Mouse (Mus musculus) intestine, postnatal 0 days (tissue): ENCODE measurements around the gene Pot1b. TPM values are rescaled to one million over a fixed set of nuclear protein-coding genes. Genes with fewer than 3 reads are reported as not detected.
A peak's percentile ranks its signal among the peaks of the same experiment; 100 is the strongest.

Source experiments
- ATAC-seq: fragments of 200-750 bp; cut with Nextera tagmentation; 2 replicates; pipeline ENCODE4 v1.8.0; 2017; ENCODE audit warnings: mild to moderate bottlenecking, moderate TSS enrichment, moderate library complexity
- H3K27ac ChIP-seq: fragments of 300-500 bp; sonication (generic); 2 replicates; pipeline ENCODE4 v1.5.1; 2014; ENCODE audit warnings: mild to moderate bottlenecking, low read depth, low read length, moderate library complexity
- H3K27me3 ChIP-seq: fragments of 300-500 bp; sonication (generic); replicated peaks from 2 replicates; pipeline ENCODE4 v1.6.1; 2014; ENCODE audit warnings: low read length, mixed read lengths; ENCODE audit not compliant: control insufficient read depth, insufficient read depth
- H3K36me3 ChIP-seq: fragments of 300-500 bp; sonication (generic); 2 replicates; pipeline ENCODE4 v1.6.1; 2014; ENCODE audit warnings: mild to moderate bottlenecking, moderate library complexity; ENCODE audit not compliant: control insufficient read depth, insufficient read depth
- H3K4me1 ChIP-seq: fragments of 300-500 bp; sonication (generic); replicated peaks from 2 replicates; pipeline ENCODE4 v1.6.1; 2014; ENCODE audit warnings: antibody characterized with exemption, low read length, mixed read lengths; ENCODE audit not compliant: control insufficient read depth, insufficient read depth
- H3K4me2 ChIP-seq: fragments of 300-500 bp; sonication (generic); replicated peaks from 2 replicates; pipeline ENCODE4 v1.6.1; 2014; ENCODE audit warnings: low read depth, mild to moderate bottlenecking, moderate library complexity
- H3K4me3 ChIP-seq: fragments of 300-500 bp; sonication (generic); 2 replicates; pipeline ENCODE4 v1.5.1; 2014; ENCODE audit warnings: low read depth, low read length
- H3K9ac ChIP-seq: fragments of 300-500 bp; sonication (generic); 2 replicates; pipeline ENCODE4 v1.6.1; 2014; ENCODE audit warnings: mild to moderate bottlenecking, low read depth, low read length
- H3K9me3 ChIP-seq: fragments of 300-500 bp; sonication (generic); 2 replicates; pipeline ENCODE4 v1.6.1; 2016; ENCODE audit warnings: mixed run types; ENCODE audit not compliant: control insufficient read depth
- CTCF ChIP-seq: sonication (generic); IDR thresholded peaks from 2 replicates; pipeline ENCODE4 v1.5.1; 2016; ENCODE audit warnings: low read depth, mild to moderate bottlenecking, control low read depth, antibody characterized with exemption, moderate library complexity
- WGBS: fragments of 180-500 bp; shearing (Covaris S2); extraction: QIAGEN DNeasy Blood & Tissue Kit; methylation state at CpG from one replicate; pipeline ENCODE4 v1.1.7; 2014; 5-methylcytosine and 5-hydroxymethylcytosine counted together
- polyA plus RNA-seq: library from polyadenylated mRNA; unstranded; fragments of >200 nt; fragmentation: Nextera tagmentation; extraction: Ambion mirVana; gene quantifications from 2 replicates; pipeline ENCODE4 v1.2.1, GENCODE M21; 2015

Gene Pot1b
- polyA plus RNA-seq, result 1.9 and 2.4 TPM in 2 replicates

DNA sequence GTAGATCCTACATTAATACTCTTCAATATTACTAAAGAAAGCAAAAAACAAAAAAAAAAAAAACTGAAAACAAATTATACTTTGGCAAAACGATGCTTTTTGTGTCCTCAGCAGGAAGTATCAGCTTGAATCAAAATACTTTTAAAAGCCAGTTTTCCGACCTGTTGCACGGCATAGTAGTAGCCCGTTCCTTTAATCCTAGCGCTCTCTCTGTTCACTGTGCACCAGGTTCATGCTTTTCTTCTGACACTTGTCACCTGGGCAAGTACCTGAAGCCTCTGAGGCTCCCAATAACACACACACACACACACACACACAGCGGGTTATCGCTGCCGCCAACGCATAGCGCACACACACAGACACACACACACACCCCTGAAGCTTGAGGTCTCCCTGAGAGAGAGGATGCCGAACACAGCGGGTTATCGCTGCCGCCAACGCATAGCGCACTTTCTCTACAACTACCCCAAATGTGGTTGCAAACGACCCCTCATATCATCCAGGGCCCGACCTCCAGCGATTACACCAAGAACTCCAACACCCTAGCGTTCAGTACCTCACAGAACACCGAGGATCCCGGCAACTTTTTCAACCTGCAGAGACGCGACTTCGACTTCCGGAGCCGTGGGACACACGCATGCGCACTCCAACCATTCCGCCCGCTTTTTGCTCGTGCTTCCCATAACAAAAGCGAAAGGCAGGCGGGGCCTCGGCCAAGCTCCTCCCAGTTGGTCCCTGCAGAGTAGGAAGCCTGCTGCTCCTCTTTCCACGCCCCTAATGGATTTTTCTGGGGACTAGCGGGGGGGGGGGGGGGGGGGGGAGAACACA, at the start of gene Pot1b:
Pot1b (minus strand) TSS at position 645 of the 828 bp plus-strand sequence.
- Histone ChIP-seq H3K4me1 (no peaks in the 10 kb centered on the region), H3K27ac (no peak within 1 kb of the TSS), H3K4me2 (peak within 1 kb of the TSS; percentile 71), H3K9ac (peak within 1 kb of the TSS; percentile 67), H3K4me3 (peak within 1 kb of the TSS; percentile 74), H3K9me3 (no peaks in the 10 kb centered on the region), H3K36me3 (peaks cover 3% of the 10 kb centered on the region; the same call in 1 of the 2 replicates), H3K27me3 (no peaks in the 10 kb centered on the region)
- peak; percentile 100 for ATAC-seq
- WGBS, result under 1% methylated on average over 36 of the region's 37 CpGs
- peak; percentile 46 for TF ChIP-seq CTCF

DNA sequence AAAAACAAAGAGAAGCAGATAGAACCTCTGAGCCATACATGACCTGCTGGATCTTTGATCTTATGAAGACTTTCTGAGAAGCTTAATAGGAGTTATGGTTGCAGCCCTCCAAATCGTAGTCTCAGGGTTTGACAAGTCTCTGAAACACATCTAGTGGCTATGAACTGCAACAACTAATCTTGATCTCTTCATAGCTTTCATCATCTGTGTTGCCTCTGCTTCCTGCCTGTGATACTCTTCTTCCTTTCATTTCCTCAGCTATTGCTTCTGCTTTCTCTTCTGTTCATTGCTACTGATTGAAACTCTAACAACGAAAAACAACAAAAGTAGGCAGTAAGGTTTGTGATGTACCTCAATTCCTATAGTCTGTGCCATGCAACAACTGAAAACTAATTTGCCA, 38.7 kb upstream of the Pot1b start:
- H3K9ac ChIP-seq, result no peak overlapping the region
- TF ChIP-seq CTCF, result no peak
- H3K4me2 ChIP-seq, result no peak overlapping the region
- no peak overlapping the region for H3K4me3 ChIP-seq
- no peaks in the 10 kb centered on the region for H3K27me3 ChIP-seq
- no peak overlapping the region for H3K27ac ChIP-seq
- no peaks in the 10 kb centered on the region for H3K9me3 ChIP-seq
- 70% methylated on average over 2 of the region's 2 CpGs for WGBS
- no peak for ATAC-seq
- H3K36me3 ChIP-seq, result no peaks in the 10 kb centered on the region
- H3K4me1 ChIP-seq, result no peaks in the 10 kb centered on the region

- TF ChIP-seq CTCF, result no peak
- no peaks in the 10 kb centered on the region for H3K4me1 ChIP-seq
- 44% methylated on average over 2 of the region's 2 CpGs for WGBS
- H3K9ac ChIP-seq, result no peak within 1 kb of the TSS
- no peaks in the 10 kb centered on the region for H3K27me3 ChIP-seq
- no peaks in the 10 kb centered on the region for H3K36me3 ChIP-seq
- no peak within 1 kb of the TSS for H3K27ac ChIP-seq
- H3K4me3 ChIP-seq, result no peak within 1 kb of the TSS
- ATAC-seq, result no peak
- H3K9me3 ChIP-seq, result no peaks in the 10 kb centered on the region
- no peak within 1 kb of the TSS for H3K4me2 ChIP-seq
These were observed 37.4 kb upstream of the Pot1b start, which contains the start of gene Adgre4 for GRCm38 (mm10) chr17:55749786-55750185. Gene Adgre4 (plus strand): TSS chr17:55749984.

- TF ChIP-seq CTCF, result no peak
- Histone ChIP-seq H3K4me3 (no peak overlapping the region), H3K27ac (no peak overlapping the region), H3K36me3 (no peaks in the 10 kb centered on the region), H3K4me1 (no peaks in the 10 kb centered on the region), H3K4me2 (no peak overlapping the region), H3K27me3 (no peaks in the 10 kb centered on the region), H3K9ac (no peak overlapping the region), H3K9me3 (no peaks in the 10 kb centered on the region)
- ATAC-seq, result no peak
- 82% methylated on average over 1 of the region's 1 CpGs for WGBS
These were observed 24.2 kb upstream of the Pot1b start for GRCm38 (mm10) chr17:55736675-55737074.

DNA sequence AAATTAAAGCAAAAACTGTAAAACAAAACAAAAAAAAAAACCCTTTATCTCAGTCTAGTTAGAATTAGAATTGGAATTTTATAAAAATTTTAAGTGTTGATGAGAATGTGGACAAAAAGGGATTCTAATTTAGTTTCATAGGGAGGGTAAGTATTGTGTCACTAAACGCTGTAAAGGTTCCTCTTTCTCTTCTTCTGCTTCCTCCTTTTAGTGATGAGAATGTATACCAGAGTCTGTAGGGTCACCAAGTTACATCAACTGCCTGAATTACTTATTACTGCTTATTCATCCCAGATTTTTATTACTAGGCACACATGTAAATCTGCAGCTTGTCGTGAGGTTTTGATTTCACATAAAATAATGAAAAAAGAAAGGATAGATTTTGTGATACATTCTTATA, 13.8 kb upstream of the Pot1b start:
- ATAC-seq, result no peak
- no peak overlapping the region for H3K4me3 ChIP-seq
- WGBS, result 65% methylated on average over 2 of the region's 2 CpGs
- H3K4me1 ChIP-seq, result no peaks in the 10 kb centered on the region
- no peak overlapping the region for H3K27ac ChIP-seq
- no peak overlapping the region for H3K9ac ChIP-seq
- H3K4me2 ChIP-seq, result no peak overlapping the region
- no peak for TF ChIP-seq CTCF
- H3K36me3 ChIP-seq, result no peaks in the 10 kb centered on the region
- no peaks in the 10 kb centered on the region for H3K27me3 ChIP-seq
- H3K9me3 ChIP-seq, result no peaks in the 10 kb centered on the region

- 62% methylated on average over 2 of the region's 2 CpGs for WGBS
- no peak for TF ChIP-seq CTCF
- Histone ChIP-seq H3K9ac (no peak overlapping the region), H3K27me3 (no peaks in the 10 kb centered on the region), H3K4me3 (no peak overlapping the region), H3K4me2 (no peak overlapping the region), H3K4me1 (no peaks in the 10 kb centered on the region), H3K36me3 (no peaks in the 10 kb centered on the region), H3K27ac (no peak overlapping the region), H3K9me3 (no peaks in the 10 kb centered on the region)
- ATAC-seq, result no peak
These were observed 9.8 kb upstream of the Pot1b start for GRCm38 (mm10) chr17:55722250-55722649.
